Mouse (Mus musculus): ENCODE data around the gene Cers2.

DNA sequence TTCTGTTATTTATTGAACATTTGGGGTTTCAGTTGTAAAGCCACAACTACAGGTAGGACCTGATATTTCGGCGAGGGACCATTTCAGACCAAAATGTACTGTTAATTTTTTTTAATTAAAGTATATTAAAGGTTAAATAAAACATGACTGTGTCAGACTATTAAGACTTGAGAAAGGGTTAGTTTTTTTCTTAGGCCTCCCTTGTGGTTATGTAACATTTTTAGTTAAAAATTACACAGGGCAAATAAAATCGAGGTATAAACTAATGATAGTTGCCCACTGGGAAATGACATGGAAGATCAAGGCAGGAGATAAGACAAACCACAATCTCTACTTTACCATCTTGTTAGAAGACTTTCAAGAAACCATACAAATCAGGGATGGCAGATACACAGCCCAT lies 8.8 kb downstream of the Cers2 start:
- TF ChIP-seq GATA1 (IDR thresholded peaks at IDR 0.05; ENCODE audit: borderline replicate concordance, low read length) = no peak; the same call in 2 of the 3 replicates
- no peak for TF ChIP-seq FLI1 (IDR thresholded peaks at IDR 0.05; ENCODE audit: low read length)
